Mouse (Mus musculus): ENCODE data around the gene Adgrb3.
"Not testable (repeated sequence)": the region's sequence is repeated elsewhere in the genome, so short reads cannot be mapped to it uniquely, and the experiment has no call there.

DNA sequence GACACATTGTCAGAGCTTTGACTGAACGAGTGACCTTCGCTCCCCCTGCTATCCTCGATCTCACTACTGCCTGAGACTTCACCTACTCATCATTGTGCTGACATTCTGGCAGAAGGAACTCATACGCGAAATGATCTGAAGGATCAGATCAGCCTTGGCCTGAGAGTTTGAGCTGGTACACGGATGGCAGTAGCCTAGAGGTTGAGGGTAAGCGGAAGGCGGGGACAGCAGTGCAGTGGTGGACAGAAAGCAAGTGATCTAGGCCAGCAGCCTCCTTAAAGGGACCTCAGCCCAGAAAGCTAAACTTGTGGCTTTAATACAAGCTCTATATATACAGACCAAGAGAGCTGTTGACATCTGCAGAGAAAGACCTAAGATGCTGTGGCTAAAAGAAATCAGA lies 811.7 kb downstream of the Adgrb3 start:
- TF ChIP-seq CTCF (conservative IDR thresholded peaks at IDR 0.05; ENCODE audit: low read length); POU5F1 (IDR thresholded peaks at IDR 0.05; ENCODE audit: borderline replicate concordance, low read length); NANOG (IDR thresholded peaks at IDR 0.05; ENCODE audit: borderline replicate concordance, low read length): not testable (repeated sequence)

Data from E14TG2a.4 (cell line).